Mouse (Mus musculus) cortical plate, adult 2 months (tissue): Measurements from ENCODE around the gene Gcn1l1.

Experiments used
- CTCF ChIP-seq: fragments of 200-500 bp; IDR thresholded peaks from 2 replicates; pipeline ENCODE4 v1.5.1; 2011; ENCODE audit warnings: mild to moderate bottlenecking, control low read depth, low read length; ENCODE audit not compliant: insufficient read depth; ENCODE audit errors: extremely low read depth
- POLR2A ChIP-seq: fragments of 200-500 bp; IDR thresholded peaks from 2 replicates; pipeline ENCODE4 v1.6.1; 2011; ENCODE audit warnings: mild to moderate bottlenecking, low read length, control low read depth; ENCODE audit not compliant: insufficient read depth; ENCODE audit errors: extremely low read depth

DNA sequence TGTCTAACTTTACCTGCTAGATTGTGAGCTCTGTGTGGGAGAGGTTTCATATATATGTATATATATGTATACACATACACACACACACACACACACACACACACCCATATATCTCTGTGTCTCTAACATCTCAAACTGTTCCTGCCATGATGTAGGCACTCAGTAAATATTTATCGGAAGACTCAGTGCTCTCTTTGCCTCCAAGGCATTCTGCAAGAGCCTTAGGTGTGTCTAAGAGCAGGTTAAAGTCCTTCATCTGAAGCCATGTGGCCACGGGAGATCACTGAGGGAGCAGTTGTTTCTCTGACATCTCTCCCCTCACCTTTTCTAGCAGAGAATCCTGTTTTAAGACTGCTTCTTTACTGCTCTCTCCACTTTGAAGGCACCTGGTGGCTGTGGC, 26.5 kb downstream of the Gcn1l1 start:
- TF ChIP-seq CTCF (no peak), POLR2A (no peak)
